Mouse (Mus musculus) hindbrain, embryonic 13.5 days (tissue): ENCODE results near the gene Gm20422. TPM values are rescaled to one million over a fixed set of nuclear protein-coding genes. Genes with fewer than 3 reads are reported as not detected.

Source experiments
- ATAC-seq: fragments of 200-750 bp; cut with Nextera tagmentation; 2 replicates; pipeline ENCODE4 v1.8.0; 2017; ENCODE audit warnings: moderate TSS enrichment; ENCODE audit not compliant: low FRiP score
- H3K27ac ChIP-seq: fragments of 300-500 bp; sonication (generic); 2 replicates; pipeline ENCODE4 v1.5.1; 2015; ENCODE audit warnings: inconsistent platforms, mild to moderate bottlenecking, moderate library complexity
- H3K27me3 ChIP-seq: fragments of 300-500 bp; sonication (generic); 2 replicates; pipeline ENCODE4 v1.6.1; 2015; ENCODE audit warnings: mild to moderate bottlenecking, inconsistent platforms
- H3K36me3 ChIP-seq: fragments of 300-500 bp; sonication (generic); 2 replicates; pipeline ENCODE4 v1.6.1; 2015; ENCODE audit warnings: mild to moderate bottlenecking, inconsistent platforms
- H3K4me1 ChIP-seq: fragments of 300-500 bp; sonication (generic); replicated peaks from 2 replicates; pipeline ENCODE4 v1.6.1; 2015; ENCODE audit warnings: inconsistent platforms
- H3K4me2 ChIP-seq: fragments of 300-500 bp; sonication (generic); 2 replicates; pipeline ENCODE4 v1.6.1; 2015; ENCODE audit warnings: inconsistent platforms, mild to moderate bottlenecking, moderate library complexity
- H3K4me3 ChIP-seq: fragments of 300-500 bp; sonication (generic); 2 replicates; pipeline ENCODE4 v1.5.1; 2015; ENCODE audit warnings: mild to moderate bottlenecking, inconsistent platforms
- H3K9ac ChIP-seq: fragments of 300-500 bp; sonication (generic); 2 replicates; pipeline ENCODE4 v1.6.1; 2015; ENCODE audit warnings: mild to moderate bottlenecking, inconsistent platforms
- H3K9me3 ChIP-seq: fragments of 300-500 bp; sonication (generic); 2 replicates; pipeline ENCODE4 v1.6.1; 2016; ENCODE audit warnings: inconsistent platforms
- WGBS: fragments of 180-500 bp; shearing (Covaris S2); methylation state at CpG from one replicate; pipeline ENCODE4 v1.1.7; 2015; 5-methylcytosine and 5-hydroxymethylcytosine counted together
- polyA plus RNA-seq: library from polyadenylated mRNA; unstranded; fragments of >200 nt; fragmentation: Nextera tagmentation; extraction: Ambion mirVana; gene quantifications from 2 replicates; pipeline ENCODE4 v1.2.1, GENCODE M21; 2015

The Gm20422 gene
- polyA plus RNA-seq, result 0.34 TPM in 1 of 2 replicates, not detected in the other

GRCm38 (mm10) chr8:69774503-69775148 is at the start of gene Gm20422:
Gene Gm20422, minus strand, starts transcription at chr8:69774886.
- peak within 1 kb of the TSS; percentile 89 for H3K9ac ChIP-seq
- peak; percentile 99 for ATAC-seq
- H3K36me3 ChIP-seq, result peaks cover 3% of the 10 kb centered on the region; the same call in 1 of the 2 replicates
- H3K4me2 ChIP-seq, result peak within 1 kb of the TSS; percentile 73
- under 1% methylated on average over 41 of the region's 41 CpGs for WGBS
- no peaks in the 10 kb centered on the region for H3K27me3 ChIP-seq
- peak within 1 kb of the TSS; percentile 69 for H3K4me3 ChIP-seq
- H3K27ac ChIP-seq, result peak within 1 kb of the TSS; percentile 100
- no peaks in the 10 kb centered on the region for H3K9me3 ChIP-seq
- peaks cover 39% of the 10 kb centered on the region for H3K4me1 ChIP-seq

GRCm38 (mm10) chr8:69822386-69823191 is 47.9 kb upstream of the Gm20422 start, which contains the start of gene Lpar2:
Gene Lpar2, plus strand, starts transcription at chr8:69822429.
- H3K9ac ChIP-seq, result peak within 1 kb of the TSS; percentile 83
- 2% methylated on average over 32 of the region's 35 CpGs for WGBS
- no peaks in the 10 kb centered on the region for H3K27me3 ChIP-seq
- H3K4me1 ChIP-seq, result peaks cover 43% of the 10 kb centered on the region
- peaks cover 55% of the 10 kb centered on the region for H3K36me3 ChIP-seq
- H3K4me2 ChIP-seq, result peak within 1 kb of the TSS; percentile 78
- peak within 1 kb of the TSS; percentile 80 for H3K27ac ChIP-seq
- ATAC-seq, result peak; percentile 79
- peak within 1 kb of the TSS; percentile 56 for H3K4me3 ChIP-seq
- H3K9me3 ChIP-seq, result no peaks in the 10 kb centered on the region

- Histone ChIP-seq H3K9me3 (no peaks in the 10 kb centered on the region), H3K27me3 (no peaks in the 10 kb centered on the region), H3K27ac (peak overlapping the region; percentile 80), H3K4me3 (peak overlapping the region; percentile 56), H3K4me2 (peak overlapping the region; percentile 78), H3K36me3 (peaks cover 55% of the 10 kb centered on the region), H3K9ac (peak overlapping the region; percentile 83), H3K4me1 (peaks cover 43% of the 10 kb centered on the region)
- WGBS, result 2% methylated on average over 15 of the region's 22 CpGs
- ATAC-seq, result peak; percentile 58
Measured at GRCm38 (mm10) chr8:69821971-69822385, 47.3 kb upstream of the Gm20422 start.

GRCm38 (mm10) chr8:69820466-69820865 is 45.8 kb upstream of the Gm20422 start:
- WGBS, result 85% methylated on average over 9 of the region's 9 CpGs
- Histone ChIP-seq H3K27ac (no peak overlapping the region), H3K9ac (no peak overlapping the region), H3K9me3 (no peaks in the 10 kb centered on the region), H3K36me3 (peaks cover 59% of the 10 kb centered on the region), H3K4me3 (no peak overlapping the region), H3K4me1 (peaks cover 31% of the 10 kb centered on the region), H3K4me2 (no peak overlapping the region), H3K27me3 (no peaks in the 10 kb centered on the region)
- ATAC-seq, result no peak

GRCm38 (mm10) chr8:69815396-69815795 is 40.7 kb upstream of the Gm20422 start:
- no peak for ATAC-seq
- no peak overlapping the region for H3K4me3 ChIP-seq
- peaks cover 1% of the 10 kb centered on the region; the same call in 1 of the 2 replicates for H3K4me1 ChIP-seq
- H3K36me3 ChIP-seq, result peaks cover 94% of the 10 kb centered on the region
- H3K27ac ChIP-seq, result no peak overlapping the region
- H3K9me3 ChIP-seq, result no peaks in the 10 kb centered on the region
- 97% methylated on average over 4 of the region's 4 CpGs for WGBS
- no peak overlapping the region for H3K9ac ChIP-seq
- no peaks in the 10 kb centered on the region for H3K27me3 ChIP-seq
- no peak overlapping the region for H3K4me2 ChIP-seq

- no peak overlapping the region for H3K9ac ChIP-seq
- H3K27ac ChIP-seq, result no peak overlapping the region
- H3K4me1 ChIP-seq, result peaks cover 6% of the 10 kb centered on the region
- H3K36me3 ChIP-seq, result peaks cover 93% of the 10 kb centered on the region
- no peaks in the 10 kb centered on the region for H3K9me3 ChIP-seq
- ATAC-seq, result no peak
- WGBS, result 85% methylated on average over 2 of the region's 2 CpGs
- H3K4me3 ChIP-seq, result no peak overlapping the region
- no peaks in the 10 kb centered on the region for H3K27me3 ChIP-seq
- no peak overlapping the region for H3K4me2 ChIP-seq
Measured at GRCm38 (mm10) chr8:69814881-69815280, 40.2 kb upstream of the Gm20422 start.

- H3K27me3 ChIP-seq, result no peaks in the 10 kb centered on the region
- ATAC-seq, result no peak
- peak overlapping the region; percentile 49; the same call in 1 of the 2 replicates for H3K9ac ChIP-seq
- peaks cover 18% of the 10 kb centered on the region for H3K4me1 ChIP-seq
- H3K4me2 ChIP-seq, result peak overlapping the region; percentile 77
- WGBS, result 64% methylated on average over 3 of the region's 3 CpGs
- H3K4me3 ChIP-seq, result peak overlapping the region; percentile 69
- H3K36me3 ChIP-seq, result peaks cover 78% of the 10 kb centered on the region
- H3K27ac ChIP-seq, result 0 out of 2 replicates have a peak overlapping the region, but pooled peaks have one; percentile 23
- no peaks in the 10 kb centered on the region for H3K9me3 ChIP-seq
Measured at GRCm38 (mm10) chr8:69809820-69810219, 35.1 kb upstream of the Gm20422 start.

GRCm38 (mm10) chr8:69808864-69809403 is 34.2 kb upstream of the Gm20422 start:
- 2% methylated on average over 23 of the region's 23 CpGs for WGBS
- ATAC-seq, result peak; percentile 73
- H3K9me3 ChIP-seq, result no peaks in the 10 kb centered on the region

GRCm38 (mm10) chr8:69808094-69808863 is 33.6 kb upstream of the Gm20422 start, which contains the start of gene Gmip:
Gene Gmip, plus strand, starts transcription at chr8:69808679.
- peak within 1 kb of the TSS; percentile 85 for H3K9ac ChIP-seq
- peak within 1 kb of the TSS; percentile 77 for H3K4me2 ChIP-seq
- peak; percentile 73 for ATAC-seq
- WGBS, result 6% methylated on average over 27 of the region's 28 CpGs
- H3K27me3 ChIP-seq, result no peaks in the 10 kb centered on the region
- H3K4me1 ChIP-seq, result peaks cover 18% of the 10 kb centered on the region
- H3K36me3 ChIP-seq, result peaks cover 77% of the 10 kb centered on the region
- no peaks in the 10 kb centered on the region for H3K9me3 ChIP-seq
- H3K27ac ChIP-seq, result peak within 1 kb of the TSS; percentile 79
- H3K4me3 ChIP-seq, result peak within 1 kb of the TSS; percentile 69

More at GRCm38 (mm10) chr8:69808864-69809403, 34.2 kb upstream of the Gm20422 start:
- Histone ChIP-seq H3K27me3 (no peaks in the 10 kb centered on the region), H3K9ac (peak overlapping the region; percentile 85), H3K4me1 (peaks cover 18% of the 10 kb centered on the region), H3K36me3 (peaks cover 77% of the 10 kb centered on the region), H3K4me3 (peak overlapping the region; percentile 69), H3K27ac (peak overlapping the region; percentile 79), H3K4me2 (peak overlapping the region; percentile 77)

GRCm38 (mm10) chr8:69807236-69807635 is 32.5 kb upstream of the Gm20422 start:
- Histone ChIP-seq H3K27me3 (no peaks in the 10 kb centered on the region), H3K4me1 (peaks cover 18% of the 10 kb centered on the region), H3K4me3 (no peak overlapping the region), H3K27ac (no peak overlapping the region), H3K9ac (no peak overlapping the region), H3K36me3 (peaks cover 81% of the 10 kb centered on the region), H3K4me2 (no peak overlapping the region), H3K9me3 (no peaks in the 10 kb centered on the region)
- ATAC-seq, result no peak
- 97% methylated on average over 5 of the region's 5 CpGs for WGBS

- Histone ChIP-seq H3K36me3 (peaks cover 81% of the 10 kb centered on the region), H3K27me3 (no peaks in the 10 kb centered on the region), H3K4me3 (no peak overlapping the region), H3K4me2 (no peak overlapping the region), H3K4me1 (peaks cover 18% of the 10 kb centered on the region), H3K9ac (no peak overlapping the region), H3K27ac (no peak overlapping the region), H3K9me3 (no peaks in the 10 kb centered on the region)
- no peak for ATAC-seq
- WGBS, result 94% methylated on average over 9 of the region's 9 CpGs
Measured at GRCm38 (mm10) chr8:69805491-69805890, 30.8 kb upstream of the Gm20422 start.
